Mouse (Mus musculus) liver, embryonic 14.5 days (tissue): Measurements from ENCODE around the gene Patj.

ENCODE experiments used
- CTCF ChIP-seq: IDR thresholded peaks from 2 replicates; pipeline ENCODE4 v1.5.1; 2016; ENCODE audit warnings: antibody characterized with exemption, low read depth, control low read depth
- EP300 ChIP-seq: IDR thresholded peaks from 2 replicates; pipeline ENCODE4 v1.6.1; 2016; ENCODE audit warnings: antibody characterized with exemption, low read depth

- no peak for TF ChIP-seq CTCF
- no peak for TF ChIP-seq EP300
Measured at GRCm38 (mm10) chr4:98587686-98588085, 192.1 kb downstream of the Patj start.
